Mouse (Mus musculus) spleen, postnatal 36 days (tissue): ENCODE results near the gene Pafah1b1.

Source experiments
- DNase-seq, 2 experiments: peaks; one replicate each; pipeline ENCODE4 v3.0.0; 2022; ENCODE audit warnings: low spot score in 2 of 2, mixed read lengths in 1 of 2

The Pafah1b1 gene

DNA sequence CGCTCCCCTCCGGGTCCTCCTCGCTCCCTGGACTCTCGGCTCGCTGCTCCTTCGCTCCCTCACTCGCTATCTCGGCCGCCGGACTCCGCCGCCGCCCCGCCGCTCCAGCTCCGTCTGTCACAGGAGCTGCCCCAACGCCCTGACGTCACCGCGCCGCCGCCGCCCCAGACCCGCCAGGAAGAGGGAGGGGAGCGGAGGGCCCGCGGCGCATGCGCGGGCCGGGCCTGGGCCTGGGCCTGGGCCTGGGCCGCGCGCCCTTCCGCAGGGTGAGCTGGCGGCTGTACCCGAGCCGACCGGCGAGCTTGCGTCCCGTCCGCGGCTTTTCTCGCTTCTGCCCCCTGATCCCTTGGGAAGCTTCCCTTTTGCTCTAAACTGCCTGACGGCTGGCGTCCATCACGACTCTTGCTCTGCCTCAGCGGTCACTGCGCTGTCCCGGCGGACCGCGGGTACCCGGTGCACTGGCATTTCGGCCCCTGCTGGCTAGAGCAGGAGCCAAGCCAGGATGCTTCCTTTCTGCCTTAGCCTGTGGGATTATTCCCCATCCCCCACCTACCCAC, at the start of gene Pafah1b1:
Gene Pafah1b1 (minus strand): TSS at position 436 of the 557 bp plus-strand sequence.
- DNase-seq, result peak; percentile 95 to 97

DNA sequence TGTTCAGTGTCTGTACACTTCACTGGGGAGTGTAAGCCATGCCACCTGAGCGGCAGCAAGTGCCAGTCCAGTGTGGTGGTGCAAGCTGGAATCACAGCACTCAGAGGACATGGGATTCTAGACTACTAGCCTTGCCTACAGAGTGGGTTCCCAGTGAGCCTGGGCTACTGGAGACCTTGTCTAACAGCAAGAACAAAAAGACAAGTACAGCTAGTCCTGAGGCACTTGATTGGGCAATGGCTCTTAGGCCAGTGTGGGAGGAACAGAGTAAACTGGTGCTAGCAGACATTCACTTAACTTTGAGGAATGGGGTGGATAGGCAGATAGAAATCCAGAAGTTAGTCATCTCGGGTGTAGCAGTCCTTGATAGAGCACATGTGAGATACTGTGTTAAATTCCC, 47.9 kb upstream of the Pafah1b1 start:
- DNase-seq, result no peak

DNA sequence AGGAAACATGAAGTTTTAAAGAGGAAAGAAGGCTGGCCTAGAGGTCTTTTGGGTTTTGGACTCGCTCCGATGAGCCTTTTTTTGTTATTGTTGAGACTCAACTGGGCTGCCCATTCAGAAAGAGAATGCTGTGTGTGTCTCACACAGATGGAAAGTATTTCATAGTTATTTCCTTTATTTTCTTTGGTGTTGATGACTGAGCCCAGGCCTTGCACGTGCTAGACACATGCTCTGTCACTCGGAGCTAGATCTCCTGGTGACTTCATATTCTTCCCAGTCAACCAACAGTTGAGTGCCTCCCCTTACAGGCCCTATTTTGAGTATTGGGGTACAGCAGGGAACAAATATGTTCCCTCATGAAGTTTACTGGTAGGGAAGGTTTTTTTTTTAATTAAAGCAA, 47.2 kb upstream of the Pafah1b1 start:
- DNase-seq, result no peak

DNA sequence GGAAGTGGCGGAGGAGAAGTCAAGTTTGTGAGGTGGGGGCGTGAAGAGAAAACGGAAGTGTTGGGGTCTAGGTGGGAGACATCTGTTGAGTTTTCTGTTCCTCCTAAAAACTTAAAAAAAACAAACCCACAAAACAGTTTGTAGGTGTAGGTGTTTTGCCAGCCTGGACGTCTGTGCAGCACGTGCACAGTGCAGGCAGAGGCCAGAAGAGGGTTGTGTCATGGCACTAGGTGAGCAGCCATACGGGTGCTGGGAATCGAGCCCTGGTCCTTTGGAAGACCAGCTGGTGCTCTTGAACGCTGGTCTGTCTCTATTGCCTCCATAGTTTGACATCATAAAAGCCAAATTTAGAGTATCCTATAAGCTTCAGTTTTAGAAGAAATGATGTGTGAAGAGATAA, 46.8 kb upstream of the Pafah1b1 start:
- no peak for DNase-seq

DNA sequence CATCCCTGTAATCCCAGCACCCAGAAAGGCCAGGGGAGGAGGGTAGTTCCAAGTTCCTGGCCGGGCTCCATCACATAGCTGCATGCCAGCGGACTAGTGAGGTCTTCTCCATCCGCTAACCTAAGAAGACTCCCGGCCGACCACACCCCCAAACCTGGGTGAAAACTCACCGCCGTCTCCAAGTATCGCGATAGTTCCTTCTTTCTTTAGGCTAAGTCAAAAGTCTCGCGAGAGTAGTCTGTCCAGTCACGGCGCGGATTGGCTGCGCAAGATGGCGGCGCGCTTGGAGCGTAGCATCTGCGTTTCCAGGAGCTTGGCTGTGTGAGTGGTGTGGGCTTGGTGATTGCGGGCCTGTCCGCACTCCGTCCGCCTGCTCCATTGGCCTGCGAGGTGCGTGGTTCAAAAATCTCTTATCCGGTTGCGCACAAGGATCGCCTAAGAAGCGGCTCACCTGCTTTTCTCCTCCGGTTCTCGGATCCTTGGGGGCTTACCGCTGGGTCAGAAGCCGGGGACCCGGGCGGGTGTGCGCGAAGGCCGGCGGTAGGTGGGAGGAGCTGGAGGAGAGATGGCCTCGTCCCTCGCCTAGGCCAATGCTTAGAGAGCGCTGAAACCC, 46.2 kb upstream of the Pafah1b1 start, which contains the start of gene Mettl16:
Gene Mettl16 (plus strand): TSS at position 236 of the 613 bp plus-strand sequence.
- peak; percentile 94 to 96 for DNase-seq

DNA sequence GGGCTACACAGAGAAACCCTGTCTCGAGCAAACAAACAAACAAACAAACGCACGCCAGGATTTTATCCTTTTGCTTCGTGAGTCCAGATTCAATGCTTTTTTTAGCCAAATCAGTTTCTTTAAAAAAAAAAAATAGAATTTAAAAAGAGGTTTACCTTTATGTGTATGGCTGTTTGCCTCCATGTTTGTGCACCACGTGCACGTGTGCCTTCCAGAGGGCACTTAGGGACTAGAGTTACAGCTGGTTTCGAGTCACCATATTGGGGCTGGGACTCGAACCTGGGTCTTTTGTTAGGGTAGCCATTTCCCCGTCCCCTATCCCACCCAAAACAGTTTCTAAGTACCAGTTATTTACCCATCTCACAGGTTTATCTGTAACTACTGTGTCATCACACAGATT, 45.6 kb upstream of the Pafah1b1 start:
- no peak for DNase-seq

DNA sequence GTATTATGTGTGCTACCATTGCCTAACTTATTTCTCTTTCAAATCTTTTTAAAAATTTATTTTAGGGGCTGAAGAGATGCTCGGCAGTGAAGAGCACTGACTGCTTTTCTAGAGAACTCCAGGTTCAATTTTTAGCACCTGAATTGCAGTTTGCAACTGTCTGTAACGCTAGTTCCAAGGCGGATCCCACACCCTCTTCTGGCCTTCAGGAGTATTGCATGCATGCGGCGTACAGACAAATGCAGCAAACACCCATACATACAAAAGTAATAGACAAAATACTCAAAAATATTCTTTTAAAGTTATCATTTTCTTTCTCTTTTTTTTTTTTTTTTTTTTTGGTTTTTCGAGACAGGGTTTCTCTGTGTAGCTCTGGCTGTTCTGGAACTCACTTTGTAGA, 43.6 kb upstream of the Pafah1b1 start:
- peak; percentile 24 to 32 for DNase-seq

DNA sequence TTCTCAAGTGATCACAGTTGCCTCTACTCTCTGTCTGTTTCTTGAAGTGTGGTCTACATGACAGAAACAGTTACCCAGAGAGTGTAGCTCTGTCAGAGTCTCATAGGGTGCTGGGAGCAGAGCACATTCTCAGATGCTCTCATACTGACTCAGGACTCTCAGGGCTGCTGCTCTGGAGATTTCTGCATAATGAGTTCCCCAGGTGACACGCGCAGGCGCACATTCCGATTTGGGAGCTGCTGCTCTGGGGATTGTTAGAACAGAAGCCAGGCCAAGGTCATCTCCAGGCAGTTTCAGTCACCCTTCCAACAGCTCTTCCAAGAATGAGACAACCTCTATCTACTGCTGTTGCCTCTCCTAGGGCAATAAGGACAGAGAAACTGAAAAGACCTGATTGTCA, 43.0 kb upstream of the Pafah1b1 start:
- DNase-seq, result no peak

DNA sequence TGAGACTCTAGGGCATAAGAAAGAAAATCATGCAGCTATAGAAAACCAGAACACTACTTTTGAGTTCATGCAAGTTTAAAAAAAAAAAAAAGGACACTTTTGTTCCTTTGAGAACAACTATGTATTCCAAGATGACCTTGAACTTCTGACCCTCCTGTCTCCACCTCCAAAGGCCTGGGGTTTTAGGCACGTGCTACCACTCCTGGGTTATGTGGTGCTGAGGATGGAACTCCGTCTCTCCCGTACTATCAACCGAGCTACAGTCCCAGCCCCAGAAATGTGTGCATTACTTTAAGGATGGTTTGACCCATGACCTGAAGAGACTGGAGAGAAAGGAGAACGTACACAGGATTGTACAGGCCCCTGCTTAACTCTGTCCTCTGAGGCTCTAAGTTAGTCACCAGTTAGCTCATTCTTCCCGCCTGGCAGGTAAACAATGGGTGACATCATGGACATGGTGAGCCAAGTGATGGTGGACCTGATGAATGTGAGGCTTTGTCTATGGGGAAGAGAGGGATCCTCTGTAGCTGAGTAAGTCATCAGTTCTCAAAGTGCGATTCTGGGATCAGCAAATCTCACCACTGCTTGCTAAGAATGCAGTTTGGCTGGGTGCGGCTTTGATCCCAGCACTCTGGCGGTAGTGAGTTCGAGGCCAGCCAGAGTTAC, 39.6 kb upstream of the Pafah1b1 start:
- no peak for DNase-seq

DNA sequence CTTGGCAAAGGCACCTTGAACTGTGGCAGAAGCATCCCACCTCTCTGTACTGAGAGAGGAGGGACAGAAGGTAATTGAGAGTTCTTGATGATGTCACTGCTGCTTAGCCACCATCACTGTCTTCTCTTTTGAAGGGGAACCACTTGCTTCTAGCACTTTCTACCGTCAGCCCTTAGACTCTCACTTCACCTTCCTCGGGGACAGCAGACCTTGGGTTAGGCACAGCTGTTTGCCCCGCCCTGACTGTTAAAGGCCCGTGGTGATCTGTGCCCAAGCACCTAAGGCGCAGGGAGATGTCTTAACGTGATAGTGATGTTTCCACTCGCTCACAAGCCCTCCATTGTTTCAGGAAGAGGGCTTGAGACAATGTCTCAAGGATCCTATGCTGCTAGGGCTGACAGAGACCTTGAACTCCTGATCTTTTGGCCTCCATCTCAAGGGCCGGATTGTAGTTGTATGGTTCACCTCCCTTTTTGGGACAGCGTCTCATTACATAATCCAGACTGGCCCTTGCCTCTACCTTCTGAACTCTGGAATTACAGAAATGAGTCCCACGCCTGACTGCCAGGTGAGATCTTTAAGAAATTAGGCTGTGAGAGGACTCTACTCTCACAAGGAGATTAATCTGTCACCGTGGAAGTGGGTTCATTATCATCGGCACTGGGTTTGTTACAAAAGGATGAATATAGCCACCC, 36.7 kb upstream of the Pafah1b1 start:
- DNase-seq, result no peak

DNA sequence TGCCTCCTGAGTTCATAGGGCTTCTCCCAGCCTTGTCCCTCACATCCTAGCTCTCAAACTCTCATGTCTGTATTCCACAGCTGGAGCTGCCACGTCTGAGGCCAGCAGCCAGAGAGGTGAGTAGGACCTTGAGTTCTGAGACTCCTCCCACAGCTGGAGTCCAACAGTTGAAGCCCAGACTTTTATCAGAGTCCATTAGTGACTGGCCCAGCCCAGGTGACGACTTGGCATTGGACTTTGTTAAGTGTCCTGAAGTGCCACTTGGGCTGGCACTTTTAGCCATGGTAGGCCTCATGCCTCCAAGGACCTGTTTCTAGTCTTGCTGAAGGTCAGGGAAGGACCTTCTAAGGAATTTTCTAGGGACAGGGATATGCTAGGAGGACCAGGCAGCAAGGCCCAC, 32.2 kb upstream of the Pafah1b1 start:
- DNase-seq, result no peak

DNA sequence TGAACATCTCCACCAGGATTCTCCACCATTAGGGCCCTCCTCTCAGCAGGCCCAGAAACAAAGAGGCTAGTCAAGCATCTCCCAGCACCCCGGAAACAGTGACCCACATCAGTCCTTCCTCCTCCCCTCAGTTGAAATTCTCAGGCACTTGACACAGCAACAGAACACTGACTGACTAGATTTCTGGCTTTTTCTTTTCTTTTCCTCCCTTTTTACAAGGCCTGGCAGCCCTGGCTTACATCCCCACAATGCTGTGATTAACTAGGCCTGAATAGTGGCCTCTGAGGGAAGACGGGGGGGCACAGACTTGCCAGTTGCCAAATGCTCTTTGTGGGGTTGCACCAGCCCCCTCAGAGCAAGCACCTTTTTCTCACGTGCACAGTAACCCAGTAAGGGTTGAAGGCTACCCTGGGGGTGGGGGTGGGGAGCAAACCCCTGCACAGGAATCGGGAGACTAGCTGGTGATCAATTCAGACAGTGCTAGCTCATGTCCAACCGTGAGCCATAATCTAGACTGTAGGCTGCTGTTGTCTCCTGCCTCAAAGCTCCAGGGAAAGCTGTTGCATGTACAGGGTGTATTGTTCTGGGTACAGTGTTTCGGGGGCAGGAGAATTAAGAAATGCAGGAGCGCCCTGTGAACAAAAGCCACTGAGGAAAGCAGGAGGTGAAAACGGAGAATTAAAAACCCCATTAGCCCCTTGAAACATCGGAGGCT, 27.0 kb upstream of the Pafah1b1 start:
- DNase-seq, result no peak

DNA sequence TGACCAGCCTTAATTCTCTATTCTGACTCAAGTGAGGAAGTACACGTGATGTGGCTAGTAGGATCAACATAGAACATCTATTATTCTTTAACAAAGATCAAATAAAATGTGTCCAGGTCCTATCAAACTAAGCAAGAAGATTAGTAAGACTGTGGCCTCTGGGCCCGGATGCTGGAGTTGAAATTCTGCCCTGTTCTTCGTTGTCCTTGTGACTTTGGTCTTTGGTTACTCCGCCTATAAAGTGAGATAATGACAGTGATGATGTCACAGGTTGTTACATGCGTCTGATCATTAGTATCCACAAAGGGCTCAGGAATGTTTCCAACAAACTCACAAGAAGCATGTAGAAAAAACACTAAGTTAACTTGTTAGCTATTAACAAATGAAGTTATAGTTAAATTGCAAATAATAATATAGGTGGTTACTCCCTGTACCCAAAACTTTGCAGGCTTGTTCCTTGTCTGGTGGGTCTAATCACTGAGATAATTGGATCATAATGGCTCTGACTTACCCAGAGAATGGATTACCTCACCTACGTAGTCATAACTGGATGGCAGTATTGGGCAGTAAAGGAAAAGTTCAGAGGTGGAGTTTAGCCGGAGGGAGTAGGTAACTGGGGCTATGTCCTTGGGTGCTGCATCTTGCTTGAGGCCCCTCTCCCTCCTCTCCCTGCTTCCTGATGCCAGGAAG, 26.3 kb upstream of the Pafah1b1 start:
- DNase-seq, result no peak

DNA sequence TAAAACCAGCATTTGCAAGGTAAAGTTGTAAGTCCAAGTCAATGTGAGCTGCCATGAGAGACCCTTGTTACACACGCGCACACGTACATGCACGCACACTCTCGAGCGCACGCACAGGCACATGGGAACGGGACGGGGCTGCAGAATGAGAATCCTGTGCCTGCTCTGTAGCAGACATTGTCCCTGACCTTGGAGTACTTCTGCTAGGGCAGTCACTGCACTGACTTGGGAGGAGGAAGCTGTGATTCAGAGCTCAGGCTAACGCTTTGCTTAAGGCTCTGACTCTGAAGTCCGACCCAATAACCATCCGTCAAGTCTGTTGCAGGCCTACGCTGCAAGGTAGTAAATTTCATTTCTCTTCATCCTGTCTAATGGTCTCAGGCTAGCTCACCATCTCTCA, 24.8 kb upstream of the Pafah1b1 start:
- DNase-seq, result no peak

DNA sequence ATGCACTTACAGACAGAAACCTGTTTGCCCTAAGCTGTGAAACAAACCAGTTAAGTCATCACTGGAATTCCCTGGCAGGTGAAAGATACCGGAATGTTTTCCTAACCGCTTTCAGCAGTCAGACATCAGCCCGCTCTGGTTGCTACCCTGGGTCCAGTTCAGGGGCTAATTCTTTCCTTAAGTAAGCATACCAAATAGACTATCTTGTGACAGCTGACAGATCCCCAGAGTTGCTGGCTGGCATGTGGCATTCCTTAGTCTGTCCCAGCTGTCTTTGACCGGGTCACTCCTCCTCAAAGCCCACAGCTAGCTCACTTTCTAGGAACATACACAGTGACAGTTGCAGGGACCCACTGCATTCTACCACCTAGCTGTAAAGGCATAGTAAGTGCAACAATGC, 23.6 kb upstream of the Pafah1b1 start:
- DNase-seq, result no peak

DNA sequence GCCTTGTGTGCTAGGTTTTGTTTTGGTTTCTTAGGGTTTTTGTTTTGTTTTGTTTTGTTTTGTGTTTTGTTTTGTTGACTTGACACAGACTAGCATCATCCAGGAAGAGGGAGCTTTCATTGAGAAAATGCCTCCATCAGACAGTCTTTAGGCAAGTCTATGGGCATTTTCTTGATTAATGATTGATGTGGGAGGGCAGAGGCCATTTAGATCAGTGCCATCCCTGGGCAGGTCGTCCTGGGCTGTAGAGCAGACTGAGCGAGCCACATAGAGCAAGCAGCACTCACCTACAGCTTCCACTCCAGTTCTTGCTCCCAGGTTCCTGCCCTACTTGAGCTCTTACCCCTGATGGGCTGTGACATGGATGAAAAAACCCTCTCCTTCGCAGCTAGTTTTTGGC, 13.4 kb upstream of the Pafah1b1 start:
- DNase-seq, result no peak

DNA sequence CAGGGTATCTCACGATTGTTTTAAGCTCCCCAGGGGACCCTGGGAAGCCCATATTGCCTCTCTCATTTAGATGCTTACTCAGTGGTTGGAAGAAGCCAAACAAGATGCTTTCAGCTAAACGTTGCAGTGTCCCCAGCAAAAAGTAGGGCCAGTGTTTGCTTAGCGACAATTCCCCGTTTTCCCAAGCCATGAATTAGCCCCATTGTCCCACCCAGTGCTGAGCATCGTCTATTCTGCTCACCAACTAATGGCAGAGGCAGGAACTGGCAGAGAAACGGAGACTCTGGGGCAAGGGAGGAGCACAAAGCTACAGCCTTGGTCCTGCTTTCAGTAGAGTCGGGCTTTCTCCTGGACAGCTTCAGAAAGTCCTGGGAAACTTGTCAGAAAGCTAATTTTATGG, 10.4 kb upstream of the Pafah1b1 start:
- no peak for DNase-seq

DNA sequence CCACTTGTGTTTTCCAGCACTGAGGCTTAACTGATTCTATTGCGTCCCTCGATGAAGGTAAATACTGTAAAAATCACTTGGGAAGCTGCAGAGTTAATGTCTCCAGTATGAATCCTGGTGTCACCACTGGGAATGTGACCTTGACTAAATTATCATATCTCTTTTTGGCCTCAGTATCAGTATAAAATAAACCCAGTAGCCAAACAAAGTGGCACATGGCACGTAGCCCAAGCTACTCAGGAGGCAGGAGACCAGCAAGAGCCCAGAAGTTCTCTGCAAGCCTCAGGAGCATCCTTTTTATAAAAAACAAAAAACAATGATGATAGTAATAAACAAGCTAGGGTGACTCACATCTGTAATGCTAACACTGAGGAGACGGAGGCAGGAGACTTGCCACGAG, 711 bp upstream of the Pafah1b1 start:
- DNase-seq, result no peak

DNA sequence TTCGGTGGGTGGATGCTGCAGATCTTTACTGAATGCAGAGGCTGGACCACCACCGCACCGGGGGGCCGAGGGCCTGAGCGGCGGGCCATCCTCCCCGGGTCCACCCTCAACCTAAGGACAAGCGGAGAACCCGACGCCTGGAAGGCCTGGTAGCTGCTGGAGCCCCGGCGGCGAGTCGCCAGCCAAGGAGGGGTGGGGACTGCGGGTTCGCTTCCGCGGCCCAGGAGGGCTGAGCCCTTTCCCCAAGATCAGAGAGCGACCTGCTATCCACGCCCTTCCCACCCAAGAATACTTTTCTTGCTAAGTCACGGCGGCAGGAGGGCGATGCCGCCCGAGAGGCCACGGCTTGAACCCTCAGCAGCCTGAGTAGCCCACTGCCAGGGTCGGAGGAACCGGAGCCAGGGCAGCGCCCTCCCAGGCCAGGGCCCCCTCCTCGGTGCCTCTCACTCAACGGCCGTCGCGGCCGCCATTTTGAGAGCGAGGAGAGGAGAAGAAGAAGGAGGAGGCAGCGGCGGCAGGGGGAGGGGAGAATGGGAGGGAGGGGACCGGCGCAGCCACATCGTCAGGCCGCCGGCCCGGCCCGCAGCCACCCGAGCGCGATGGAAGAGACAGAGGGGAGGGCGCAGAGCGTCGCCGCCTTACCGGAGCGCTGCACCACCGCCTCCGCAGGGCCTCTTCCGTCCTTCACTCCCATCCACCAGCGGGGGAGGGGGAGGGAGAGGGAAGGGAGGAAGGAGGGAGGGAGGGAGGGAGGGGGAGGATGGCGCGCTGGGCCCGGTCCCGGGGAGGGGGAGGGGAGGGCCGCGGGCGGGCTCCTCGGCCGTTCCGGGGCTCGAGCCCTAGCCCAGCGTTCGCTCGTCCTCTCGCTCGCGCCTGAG, 874 bp downstream of the Pafah1b1 start:
- peak; percentile 80 to 82 for DNase-seq

DNA sequence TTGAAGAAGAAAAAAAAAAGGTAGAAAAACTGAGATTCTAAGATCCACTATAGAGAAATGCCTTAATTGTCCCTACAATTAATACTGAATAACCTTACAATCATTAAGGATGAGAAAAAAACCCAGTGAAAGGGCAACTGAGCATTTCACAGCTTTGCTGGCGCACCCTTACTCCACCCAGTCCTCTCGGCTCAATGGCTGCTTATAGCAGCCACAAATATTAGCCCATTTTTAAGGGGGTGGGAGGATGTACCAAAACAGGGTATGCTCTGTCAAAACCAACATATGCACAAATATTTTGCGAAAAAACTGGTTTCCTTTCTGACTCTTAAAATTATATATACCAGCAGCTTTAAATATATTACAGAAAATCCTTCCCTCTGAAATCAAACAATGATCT, 2.5 kb downstream of the Pafah1b1 start:
- DNase-seq, result no peak

DNA sequence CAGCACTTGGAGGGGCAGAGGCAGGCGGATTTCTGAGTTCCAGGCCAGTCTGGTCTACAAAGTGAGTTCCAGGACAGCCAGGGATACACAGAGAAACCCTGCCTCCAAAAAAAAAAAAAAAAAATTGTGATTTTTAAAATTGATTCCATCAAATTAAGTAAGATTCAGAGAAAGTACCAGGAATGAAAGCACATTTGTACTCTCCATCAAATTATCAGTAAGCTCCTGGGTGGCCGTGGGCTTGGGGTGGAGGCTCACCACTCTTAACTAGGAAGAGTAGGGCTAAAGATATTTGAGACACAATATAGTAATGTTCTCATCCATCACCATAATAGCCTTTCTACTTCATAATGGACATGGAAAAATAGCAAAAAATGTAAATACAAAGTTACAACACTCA, 3.3 kb downstream of the Pafah1b1 start:
- DNase-seq, result no peak
